Mouse (Mus musculus): ENCODE results near the gene Sec16a. TPM values are rescaled to one million over a fixed set of nuclear protein-coding genes. Genes with fewer than 3 reads are reported as not detected.
A peak's percentile ranks its signal among the peaks of the same experiment; 100 is the strongest.

Gene Sec16a
- polyA plus RNA-seq, 1 experiment from 2014 or later: 21.5 TPM

GRCm38 (mm10) chr2:26445666-26446445 is 840 bp upstream of the Sec16a start:
- Histone ChIP-seq H3K9ac (peak overlapping the region; percentile 53), H3K27ac (peak overlapping the region; percentile 96), H3K27me3 (replicated peaks) (no peaks in the 10 kb centered on the region), H3K4me3 (peak overlapping the region; percentile 75), H3K4me1 (peaks cover 39% of the 10 kb centered on the region), H3K36me3 (replicated peaks) (peaks cover 7% of the 10 kb centered on the region), H3K4me2 (peak overlapping the region; percentile 68), H3K9me3 (no peaks in the 10 kb centered on the region)
- WGBS: under 1% methylated on average over 44 of the region's 44 CpGs
- ATAC-seq (replicated peaks): peak; percentile 93

GRCm38 (mm10) chr2:26444368-26444767 is 648 bp downstream of the Sec16a start:
- Histone ChIP-seq H3K27ac (peak overlapping the region; percentile 96), H3K27me3 (replicated peaks) (no peaks in the 10 kb centered on the region), H3K9ac (peak overlapping the region; percentile 81), H3K36me3 (replicated peaks) (peaks cover 16% of the 10 kb centered on the region), H3K9me3 (no peaks in the 10 kb centered on the region), H3K4me3 (peak overlapping the region; percentile 75), H3K4me2 (peak overlapping the region; percentile 54), H3K4me1 (peaks cover 34% of the 10 kb centered on the region)
- WGBS: 5% methylated on average over 15 of the region's 15 CpGs
- no peak for ATAC-seq (replicated peaks)

- no peak for ATAC-seq (replicated peaks)
- Histone ChIP-seq H3K4me1 (peaks cover 34% of the 10 kb centered on the region), H3K4me3 (peak overlapping the region; percentile 75), H3K9me3 (no peaks in the 10 kb centered on the region), H3K27ac (no peak overlapping the region), H3K36me3 (replicated peaks) (peaks cover 16% of the 10 kb centered on the region), H3K27me3 (replicated peaks) (no peaks in the 10 kb centered on the region), H3K9ac (peak overlapping the region; percentile 81), H3K4me2 (peak overlapping the region; percentile 54)
- WGBS: 58% methylated on average over 3 of the region's 3 CpGs
Observed at GRCm38 (mm10) chr2:26443876-26444275, 1.1 kb downstream of the Sec16a start.

- no peak for ATAC-seq (replicated peaks)
- no peaks in the 10 kb centered on the region for H3K9me3 ChIP-seq
- no peaks in the 10 kb centered on the region for H3K27me3 ChIP-seq (replicated peaks)
- no peak overlapping the region for H3K9ac ChIP-seq
- peaks cover 22% of the 10 kb centered on the region for H3K36me3 ChIP-seq (replicated peaks)
- WGBS: 76% methylated on average over 1 of the region's 1 CpGs
- H3K27ac ChIP-seq: no peak overlapping the region
- no peak overlapping the region; the same call in 1 of the 2 replicates for H3K4me2 ChIP-seq
- no peak overlapping the region for H3K4me3 ChIP-seq
- peaks cover 37% of the 10 kb centered on the region for H3K4me1 ChIP-seq
Observed at GRCm38 (mm10) chr2:26442843-26443242, 2.2 kb downstream of the Sec16a start.

GRCm38 (mm10) chr2:26441688-26442087 is 3.3 kb downstream of the Sec16a start:
- WGBS: 76% methylated on average over 5 of the region's 5 CpGs
- no peaks in the 10 kb centered on the region for H3K9me3 ChIP-seq
- H3K36me3 ChIP-seq (replicated peaks): peaks cover 22% of the 10 kb centered on the region
- peaks cover 35% of the 10 kb centered on the region for H3K4me1 ChIP-seq
- no peak for ATAC-seq (replicated peaks)
- H3K27me3 ChIP-seq (replicated peaks): no peaks in the 10 kb centered on the region
- no peak overlapping the region for H3K27ac ChIP-seq
- H3K4me2 ChIP-seq: no peak overlapping the region
- no peak overlapping the region for H3K4me3 ChIP-seq
- H3K9ac ChIP-seq: no peak overlapping the region

- Histone ChIP-seq H3K4me2 (no peak overlapping the region), H3K9ac (no peak overlapping the region), H3K27me3 (replicated peaks) (no peaks in the 10 kb centered on the region), H3K9me3 (no peaks in the 10 kb centered on the region), H3K27ac (no peak overlapping the region), H3K4me3 (no peak overlapping the region), H3K4me1 (peaks cover 31% of the 10 kb centered on the region), H3K36me3 (replicated peaks) (peaks cover 22% of the 10 kb centered on the region)
- no peak for ATAC-seq (replicated peaks)
- WGBS: 97% methylated on average over 4 of the region's 4 CpGs
Observed at GRCm38 (mm10) chr2:26441261-26441660, 3.8 kb downstream of the Sec16a start.

- WGBS: 96% methylated on average over 6 of the region's 6 CpGs
- H3K36me3 ChIP-seq (replicated peaks): peaks cover 36% of the 10 kb centered on the region
- H3K4me3 ChIP-seq: no peak overlapping the region
- no peak overlapping the region for H3K4me2 ChIP-seq
- no peak overlapping the region for H3K27ac ChIP-seq
- no peaks in the 10 kb centered on the region for H3K9me3 ChIP-seq
- H3K9ac ChIP-seq: no peak overlapping the region
- peaks cover 29% of the 10 kb centered on the region for H3K4me1 ChIP-seq
- no peaks in the 10 kb centered on the region for H3K27me3 ChIP-seq (replicated peaks)
- ATAC-seq (replicated peaks): no peak
Observed at GRCm38 (mm10) chr2:26439671-26440070, 5.3 kb downstream of the Sec16a start.

- H3K4me1 ChIP-seq: peaks cover 19% of the 10 kb centered on the region
Observed at GRCm38 (mm10) chr2:26438373-26438772, 6.6 kb downstream of the Sec16a start.

GRCm38 (mm10) chr2:26437221-26437620 is 7.8 kb downstream of the Sec16a start:
- no peak for ATAC-seq (replicated peaks)
- WGBS: 80% methylated on average over 4 of the region's 4 CpGs
- H3K4me3 ChIP-seq: no peak overlapping the region
- no peak overlapping the region for H3K9ac ChIP-seq
- H3K4me2 ChIP-seq: no peak overlapping the region
- H3K9me3 ChIP-seq: no peaks in the 10 kb centered on the region
- H3K27me3 ChIP-seq (replicated peaks): no peaks in the 10 kb centered on the region
- H3K4me1 ChIP-seq: peaks cover 13% of the 10 kb centered on the region; the same call in 1 of the 2 replicates
- no peak overlapping the region for H3K27ac ChIP-seq
- H3K36me3 ChIP-seq (replicated peaks): peaks cover 52% of the 10 kb centered on the region

More at GRCm38 (mm10) chr2:26438373-26438772, 6.6 kb downstream of the Sec16a start:
- no peak for ATAC-seq (replicated peaks)
- Histone ChIP-seq H3K9ac (no peak overlapping the region), H3K27ac (no peak overlapping the region), H3K9me3 (no peaks in the 10 kb centered on the region), H3K36me3 (replicated peaks) (peaks cover 44% of the 10 kb centered on the region), H3K27me3 (replicated peaks) (no peaks in the 10 kb centered on the region), H3K4me2 (no peak overlapping the region), H3K4me3 (no peak overlapping the region)
- WGBS: 84% methylated on average over 7 of the region's 7 CpGs

GRCm38 (mm10) chr2:26434791-26435572 is 10.0 kb downstream of the Sec16a start:
- H3K27me3 ChIP-seq (replicated peaks): no peaks in the 10 kb centered on the region
- WGBS: 93% methylated on average over 7 of the region's 7 CpGs
- H3K4me3 ChIP-seq: no peak overlapping the region
- peaks cover 57% of the 10 kb centered on the region for H3K36me3 ChIP-seq (replicated peaks)
- no peaks in the 10 kb centered on the region for H3K9me3 ChIP-seq
- H3K27ac ChIP-seq: no peak overlapping the region
- ATAC-seq (replicated peaks): no peak
- peaks cover 13% of the 10 kb centered on the region; the same call in 1 of the 2 replicates for H3K4me1 ChIP-seq
- H3K4me2 ChIP-seq: no peak overlapping the region
- no peak overlapping the region for H3K9ac ChIP-seq

GRCm38 (mm10) chr2:26429851-26430250 is 15.2 kb downstream of the Sec16a start:
- Histone ChIP-seq H3K27me3 (replicated peaks) (no peaks in the 10 kb centered on the region), H3K9ac (no peak overlapping the region), H3K36me3 (replicated peaks) (peaks cover 75% of the 10 kb centered on the region), H3K4me2 (no peak overlapping the region), H3K27ac (no peak overlapping the region), H3K4me1 (no peaks in the 10 kb centered on the region), H3K9me3 (no peaks in the 10 kb centered on the region), H3K4me3 (no peak overlapping the region)
- no peak for ATAC-seq (replicated peaks)
- 88% methylated on average over 5 of the region's 5 CpGs for WGBS

GRCm38 (mm10) chr2:26424541-26424940 is 20.5 kb downstream of the Sec16a start:
- H3K4me3 ChIP-seq: no peak overlapping the region
- H3K27me3 ChIP-seq (replicated peaks): no peaks in the 10 kb centered on the region
- peaks cover 83% of the 10 kb centered on the region for H3K36me3 ChIP-seq (replicated peaks)
- H3K9me3 ChIP-seq: no peaks in the 10 kb centered on the region
- H3K9ac ChIP-seq: no peak overlapping the region
- ATAC-seq (replicated peaks): no peak
- H3K4me2 ChIP-seq: no peak overlapping the region
- H3K4me1 ChIP-seq: no peaks in the 10 kb centered on the region
- H3K27ac ChIP-seq: no peak overlapping the region
- 96% methylated on average over 2 of the region's 2 CpGs for WGBS
